Mouse (Mus musculus): Measurements from ENCODE around the gene Hist3h2ba.

The Hist3h2ba gene

GRCm38 (mm10) chr11:58964216-58964615 is 15.5 kb downstream of the Hist3h2ba start:
- no peak for DNase-seq (ENCODE audit: low read depth)

GRCm38 (mm10) chr11:58965001-58965760 is 16.5 kb downstream of the Hist3h2ba start:
- peak; percentile 21 for DNase-seq (ENCODE audit: low read depth)

- peak; percentile 68 for DNase-seq (ENCODE audit: low read depth)
Measured at GRCm38 (mm10) chr11:58967346-58967745, 18.6 kb downstream of the Hist3h2ba start.

GRCm38 (mm10) chr11:58968551-58968950 is 19.8 kb downstream of the Hist3h2ba start:
- no peak for DNase-seq (ENCODE audit: low read depth)

GRCm38 (mm10) chr11:58969027-58969426 is 20.3 kb downstream of the Hist3h2ba start:
- no peak for DNase-seq (ENCODE audit: low read depth)

GRCm38 (mm10) chr11:58969659-58970058 is 20.9 kb downstream of the Hist3h2ba start:
- no peak for DNase-seq (ENCODE audit: low read depth)

- no peak for DNase-seq (ENCODE audit: low read depth)
Measured at GRCm38 (mm10) chr11:58970831-58971530, 22.3 kb downstream of the Hist3h2ba start.

GRCm38 (mm10) chr11:58971796-58972195 is 23.1 kb downstream of the Hist3h2ba start:
- no peak for DNase-seq (ENCODE audit: low read depth)

GRCm38 (mm10) chr11:58974414-58974813 is 25.7 kb downstream of the Hist3h2ba start:
- no peak for DNase-seq (ENCODE audit: low read depth)

GRCm38 (mm10) chr11:58977150-58977549 is 28.4 kb downstream of the Hist3h2ba start:
- DNase-seq (ENCODE audit: low read depth), result peak; percentile 50

- peak; percentile 57 for DNase-seq (ENCODE audit: low read depth)
Measured at GRCm38 (mm10) chr11:58977607-58978026, 28.9 kb downstream of the Hist3h2ba start.

GRCm38 (mm10) chr11:58978027-58978705 is 29.4 kb downstream of the Hist3h2ba start, which contains the start of gene Trim11:
Trim11 (plus strand) TSS chr11:58978093.
- peak; percentile 83 for DNase-seq (ENCODE audit: low read depth)

- DNase-seq (ENCODE audit: low read depth), result peak; percentile 47
Measured at GRCm38 (mm10) chr11:58978706-58979030, 29.9 kb downstream of the Hist3h2ba start.

GRCm38 (mm10) chr11:58979183-58979582 is 30.5 kb downstream of the Hist3h2ba start:
- DNase-seq (ENCODE audit: low read depth), result peak; percentile 80

- DNase-seq (ENCODE audit: low read depth), result peak; percentile 73
Measured at GRCm38 (mm10) chr11:58979661-58980060, 30.9 kb downstream of the Hist3h2ba start.

- no peak for DNase-seq (ENCODE audit: low read depth)
Measured at GRCm38 (mm10) chr11:58980381-58980990, 31.8 kb downstream of the Hist3h2ba start.

- DNase-seq (ENCODE audit: low read depth), result no peak
Measured at GRCm38 (mm10) chr11:58981541-58982447, 33.1 kb downstream of the Hist3h2ba start.

GRCm38 (mm10) chr11:58982471-58983097 is 33.9 kb downstream of the Hist3h2ba start:
- DNase-seq (ENCODE audit: low read depth), result no peak

GRCm38 (mm10) chr11:58983691-58984341 is 35.1 kb downstream of the Hist3h2ba start:
- no peak for DNase-seq (ENCODE audit: low read depth)

- no peak for DNase-seq (ENCODE audit: low read depth)
Measured at GRCm38 (mm10) chr11:58984657-58985056, 35.9 kb downstream of the Hist3h2ba start.
